Mouse (Mus musculus) spleen, postnatal 14 days (tissue): ENCODE results near the gene Atxn3.
"Not testable (repeated sequence)": the region's sequence is repeated elsewhere in the genome, so short reads cannot be mapped to it uniquely, and the experiment has no call there.

Experiments
- DNase-seq, 2 experiments: peaks; one replicate each; pipeline ENCODE4 v3.0.0; 2021 to 2022; ENCODE audit warnings: low spot score in 2 of 2

Gene Atxn3

DNA sequence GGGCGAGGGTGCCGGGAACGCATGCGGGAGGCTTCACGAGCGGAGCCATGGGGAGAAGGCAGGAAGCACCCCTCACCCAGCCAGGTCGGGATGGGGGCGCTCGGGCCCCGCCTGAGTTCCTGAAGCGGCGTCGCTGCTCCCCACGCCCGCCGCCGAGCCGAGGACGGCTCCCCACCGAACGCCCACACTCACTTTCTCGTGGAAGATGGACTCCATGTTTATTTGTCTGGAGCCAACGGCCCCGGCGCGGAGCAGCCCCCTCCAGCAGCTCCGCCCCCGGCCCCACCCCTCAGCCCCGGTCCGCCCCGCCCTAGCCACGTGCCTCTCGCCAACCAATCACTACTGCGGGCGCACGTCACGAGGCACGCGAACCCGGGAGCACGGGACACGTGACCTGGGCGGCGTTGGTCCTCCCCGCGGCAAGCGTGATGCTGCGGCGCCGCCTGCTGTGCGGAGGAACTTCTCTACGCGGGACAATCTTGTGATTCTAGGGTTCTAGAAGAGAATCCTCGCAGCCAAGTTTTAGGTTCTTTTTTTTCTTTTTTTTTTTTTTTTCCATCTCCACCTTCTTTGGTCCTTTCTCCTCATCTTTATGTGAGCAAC is at the start of gene Atxn3:
TSS of gene Atxn3 (minus strand) at position 305 of the 603 bp plus-strand sequence.
- DNase-seq: peak; percentile 92 to 96

DNA sequence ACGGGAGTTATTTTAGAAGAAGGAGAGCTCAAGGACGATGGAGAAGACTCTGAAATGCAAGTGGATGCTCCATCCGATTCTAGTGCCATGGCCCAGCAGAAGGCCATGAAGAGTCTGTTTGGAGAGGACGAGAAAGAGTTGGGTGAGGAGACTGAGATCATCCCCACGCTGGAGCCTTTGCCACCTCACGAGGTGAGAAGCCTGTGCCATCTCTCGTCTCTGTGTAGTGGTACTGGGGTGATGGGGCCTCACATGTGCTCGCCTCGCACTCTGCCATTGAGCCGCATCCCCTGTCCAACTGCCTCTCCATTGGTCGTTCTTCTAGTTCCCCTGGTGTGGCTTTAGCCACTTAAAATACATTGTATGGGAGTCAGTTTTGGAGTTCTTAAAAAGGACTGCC is 42.7 kb upstream of the Atxn3 start:
- DNase-seq: no peak

DNA sequence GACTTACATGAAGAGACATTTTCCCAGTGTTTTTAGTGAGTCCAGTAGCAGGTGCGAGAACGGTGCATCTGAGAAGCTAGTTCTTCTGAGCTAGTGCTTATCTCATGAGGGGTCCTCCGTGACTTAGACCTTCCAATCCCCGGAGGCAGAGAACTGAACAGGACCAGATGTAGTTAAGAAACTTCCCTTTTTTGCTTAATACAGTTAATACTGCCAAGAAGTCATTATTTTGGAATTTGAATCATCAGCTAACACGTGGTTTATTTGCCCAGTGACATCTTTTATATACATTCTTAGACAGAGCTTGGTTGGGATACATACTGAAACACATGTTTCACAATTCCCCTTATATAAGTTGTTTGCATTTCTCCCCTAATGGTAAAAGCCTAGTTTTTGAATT is 40.9 kb upstream of the Atxn3 start:
- DNase-seq: no peak

DNA sequence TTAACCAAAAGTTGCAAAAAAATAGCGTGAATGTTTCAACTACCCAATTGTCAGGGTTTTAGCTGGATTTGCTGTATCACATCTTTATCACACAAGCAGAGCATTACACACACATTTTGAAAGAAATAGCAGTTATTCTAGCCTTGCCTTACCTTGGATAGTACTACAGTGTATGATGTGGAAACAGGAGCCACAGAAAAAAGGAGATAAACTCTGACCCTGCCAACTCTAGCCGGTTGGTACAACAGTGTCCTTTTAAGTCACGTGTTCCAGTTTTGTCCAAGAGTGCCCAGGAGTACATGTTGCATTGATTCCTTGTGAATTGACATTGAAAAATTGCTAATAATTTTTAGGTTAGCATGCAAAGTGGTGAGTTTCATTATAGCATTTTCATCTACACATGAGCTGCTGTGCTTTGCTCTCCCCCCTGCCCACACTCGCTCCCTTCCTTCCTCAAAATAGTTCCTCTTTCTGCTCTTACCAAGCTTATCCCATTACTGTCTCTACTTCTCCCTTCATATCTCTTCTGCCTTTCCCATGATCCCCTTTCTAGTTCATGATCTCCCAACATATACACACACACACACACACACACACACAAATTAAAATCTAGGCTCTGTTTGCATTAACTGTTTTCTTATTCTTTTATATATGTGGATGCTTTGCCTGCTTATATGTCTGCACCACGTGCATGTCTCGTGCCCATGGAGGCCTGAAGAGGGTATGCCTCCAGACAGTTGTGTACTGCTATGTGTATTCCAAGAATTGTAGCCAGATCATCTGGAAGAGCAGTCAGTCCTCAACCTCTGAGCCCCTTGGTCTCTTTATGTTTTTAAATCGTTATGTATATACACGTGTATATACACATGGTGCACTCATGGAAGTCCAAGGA is 36.8 kb upstream of the Atxn3 start:
- DNase-seq: no peak

DNA sequence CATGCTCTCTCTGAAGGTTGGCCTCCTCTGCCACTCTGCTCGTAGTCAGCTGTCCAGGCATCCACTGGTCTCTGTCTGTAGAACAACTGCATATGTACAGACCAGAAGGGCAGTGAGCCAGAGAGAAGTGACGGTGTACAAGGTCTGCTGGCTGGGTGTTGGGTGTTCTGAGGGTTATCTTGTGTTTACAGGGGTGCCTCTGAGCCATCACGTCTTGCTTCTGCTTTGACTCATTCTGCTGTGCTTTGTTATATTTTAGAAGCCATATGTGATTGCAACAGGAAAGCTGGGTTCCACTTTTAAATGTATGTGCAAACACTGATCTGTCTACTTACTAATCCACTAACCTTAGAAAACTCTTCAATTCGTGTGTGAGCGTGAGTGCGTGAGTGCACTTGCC is 29.6 kb upstream of the Atxn3 start:
- DNase-seq: no peak

DNA sequence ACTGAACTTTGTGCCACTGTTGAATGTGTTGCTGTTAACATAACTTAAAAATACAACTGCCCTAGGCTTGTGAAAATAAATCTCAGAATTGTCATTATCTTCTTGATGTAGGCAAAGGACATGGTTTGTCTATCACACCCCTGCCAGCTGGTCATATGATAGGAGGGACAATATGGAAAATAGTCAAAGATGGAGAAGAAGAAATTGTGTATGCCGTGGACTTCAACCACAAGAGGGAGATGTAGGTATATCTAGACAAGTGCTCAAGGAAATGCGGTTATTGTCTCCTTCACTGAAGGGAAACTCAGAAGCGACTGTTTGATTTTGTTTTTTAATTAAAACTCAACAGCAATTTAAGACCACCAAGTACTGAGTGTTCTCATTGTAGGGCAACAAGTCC is 27.1 kb upstream of the Atxn3 start:
- no peak for DNase-seq

DNA sequence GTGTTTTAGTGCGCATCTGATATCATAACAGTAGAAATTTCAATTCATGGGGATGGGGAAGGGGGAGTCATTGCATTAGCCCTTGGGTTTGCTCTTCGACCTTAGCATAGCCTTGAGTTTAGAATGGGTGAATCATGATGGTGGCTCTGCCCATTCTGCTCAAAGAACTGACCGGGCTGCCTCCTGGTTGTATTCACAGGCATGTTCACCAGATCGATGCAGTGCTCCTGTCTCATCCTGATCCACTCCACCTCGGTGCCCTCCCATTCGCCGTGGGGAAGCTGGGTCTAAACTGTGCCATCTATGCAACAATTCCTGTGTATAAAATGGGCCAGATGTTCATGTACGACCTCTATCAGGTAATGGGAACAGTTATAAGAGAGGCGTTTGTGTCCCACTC is 24.9 kb upstream of the Atxn3 start:
- DNase-seq: no peak

DNA sequence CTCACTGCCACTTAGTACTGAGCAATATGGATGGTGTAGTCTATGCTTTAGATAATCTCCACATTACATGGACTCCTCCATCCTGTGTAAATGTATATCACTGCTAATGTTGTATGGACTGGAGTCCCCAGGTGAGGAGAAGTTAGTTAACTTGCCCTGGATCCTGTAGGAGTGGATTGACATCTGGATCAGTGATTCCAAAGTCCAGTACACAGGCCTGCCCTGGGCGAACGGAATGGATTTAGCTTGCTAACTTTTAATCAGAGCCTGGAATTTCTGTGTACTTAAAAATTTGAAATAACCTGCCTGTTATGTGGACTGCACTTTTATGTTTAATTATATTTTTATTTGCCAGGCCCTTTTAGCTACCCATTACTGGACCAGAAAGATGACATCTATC is 23.5 kb upstream of the Atxn3 start:
- no peak for DNase-seq

DNA sequence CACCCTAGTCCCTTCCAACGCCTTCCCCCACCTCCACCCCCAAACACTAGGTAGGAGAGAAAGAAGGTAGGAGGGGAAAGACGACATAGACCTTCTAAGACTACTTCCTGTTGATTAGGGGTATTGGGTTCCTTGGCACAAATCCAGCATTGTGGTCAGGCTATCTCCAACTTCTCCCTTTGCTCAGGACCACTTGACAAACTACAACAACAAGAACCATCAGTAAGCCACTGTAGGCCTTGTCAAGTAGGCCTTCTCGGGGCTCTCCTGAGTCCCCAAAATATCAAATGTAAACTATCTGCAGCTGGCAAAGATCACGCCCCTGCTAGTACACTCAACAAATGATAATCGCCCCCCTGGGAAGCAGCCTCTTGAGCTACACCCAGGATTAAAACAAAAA is 22.2 kb upstream of the Atxn3 start:
- no peak for DNase-seq

DNA sequence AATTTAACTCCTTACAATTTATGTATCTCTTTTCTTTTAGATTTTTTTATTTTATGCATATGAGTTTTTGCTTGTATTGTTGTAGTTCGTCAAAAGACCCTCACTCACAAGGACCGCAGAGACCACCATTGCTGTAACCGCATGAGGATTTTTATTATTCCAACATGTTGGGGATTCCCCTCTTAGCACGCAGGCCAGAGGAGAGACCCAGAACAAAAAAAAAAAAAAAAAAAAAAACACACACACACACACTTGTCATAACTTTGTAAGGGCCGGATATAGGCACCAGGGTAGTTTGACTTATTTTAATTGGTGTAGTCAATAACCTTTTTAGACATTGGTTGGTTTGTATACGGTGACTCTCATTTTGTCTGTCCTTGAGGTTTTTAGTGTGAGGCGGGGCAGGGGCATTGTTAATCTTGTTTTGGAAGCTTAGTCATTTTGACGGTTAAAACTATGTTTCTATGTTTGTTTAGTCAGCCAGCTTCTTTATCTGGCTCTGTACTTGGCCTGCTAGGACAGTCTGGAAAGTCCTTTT is 21.2 kb upstream of the Atxn3 start:
- DNase-seq: no peak

DNA sequence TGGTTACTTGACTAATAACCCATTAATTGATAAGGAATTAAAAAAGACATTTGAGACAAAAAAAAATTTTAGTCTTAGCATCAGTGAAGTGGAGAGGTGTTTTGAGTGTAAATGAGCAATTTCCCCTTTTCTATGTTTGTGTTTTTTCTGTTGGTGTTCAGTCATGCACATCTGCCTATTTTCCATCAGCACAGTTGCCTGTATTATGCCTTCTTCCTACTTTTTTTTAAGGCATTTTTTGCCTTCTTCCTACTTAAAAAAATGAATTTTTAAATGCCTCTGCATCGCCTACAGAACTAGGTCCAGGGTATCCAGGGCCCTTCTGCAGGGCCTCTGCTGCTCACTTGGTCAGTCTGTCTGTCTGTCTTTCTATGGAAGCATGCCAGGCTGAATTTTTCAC is 20.5 kb upstream of the Atxn3 start:
- no peak for DNase-seq

DNA sequence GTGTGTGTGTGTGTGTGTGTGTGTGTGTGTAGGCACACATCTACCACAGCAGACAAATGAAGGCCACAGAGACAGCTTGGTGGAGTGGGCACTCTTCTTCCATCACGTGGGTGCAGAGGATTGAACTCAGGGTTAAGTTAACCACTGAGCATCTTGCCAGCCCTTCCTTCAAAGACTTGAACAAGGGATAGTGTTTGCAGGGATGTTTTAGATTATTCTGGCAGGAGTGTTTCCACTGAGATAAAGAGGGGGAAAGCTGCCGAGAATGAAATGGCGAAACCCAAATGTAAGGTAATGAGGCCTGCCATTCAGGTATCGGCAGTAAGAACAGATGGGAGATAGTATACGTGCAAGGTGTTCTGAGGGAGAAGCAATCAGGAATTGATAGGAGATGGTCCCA is 20.1 kb upstream of the Atxn3 start:
- no peak for DNase-seq

DNA sequence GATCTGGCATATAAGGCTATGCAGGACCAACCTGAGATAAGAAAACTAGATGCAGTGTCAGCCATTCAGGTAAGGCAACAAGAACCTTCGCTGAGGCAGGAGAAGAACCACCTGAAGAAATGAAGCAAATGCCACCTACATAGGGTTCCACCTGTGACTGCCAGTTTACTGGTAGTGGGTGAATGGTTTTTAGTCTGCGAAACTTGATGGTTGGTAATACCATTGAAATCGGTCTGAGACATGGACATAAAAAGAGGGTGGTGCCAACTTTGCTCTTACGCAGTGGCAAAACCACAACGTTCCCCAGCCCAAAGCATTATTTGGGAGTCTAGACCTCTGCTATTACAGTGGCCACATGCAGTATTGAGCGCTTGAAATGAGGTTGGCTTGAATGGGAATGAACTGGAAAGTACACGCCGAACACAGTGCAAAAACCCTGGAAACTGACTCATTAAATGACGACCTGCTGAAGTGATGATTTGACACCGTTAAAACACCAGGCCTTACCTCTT is 19.4 kb upstream of the Atxn3 start:
- DNase-seq: no peak

DNA sequence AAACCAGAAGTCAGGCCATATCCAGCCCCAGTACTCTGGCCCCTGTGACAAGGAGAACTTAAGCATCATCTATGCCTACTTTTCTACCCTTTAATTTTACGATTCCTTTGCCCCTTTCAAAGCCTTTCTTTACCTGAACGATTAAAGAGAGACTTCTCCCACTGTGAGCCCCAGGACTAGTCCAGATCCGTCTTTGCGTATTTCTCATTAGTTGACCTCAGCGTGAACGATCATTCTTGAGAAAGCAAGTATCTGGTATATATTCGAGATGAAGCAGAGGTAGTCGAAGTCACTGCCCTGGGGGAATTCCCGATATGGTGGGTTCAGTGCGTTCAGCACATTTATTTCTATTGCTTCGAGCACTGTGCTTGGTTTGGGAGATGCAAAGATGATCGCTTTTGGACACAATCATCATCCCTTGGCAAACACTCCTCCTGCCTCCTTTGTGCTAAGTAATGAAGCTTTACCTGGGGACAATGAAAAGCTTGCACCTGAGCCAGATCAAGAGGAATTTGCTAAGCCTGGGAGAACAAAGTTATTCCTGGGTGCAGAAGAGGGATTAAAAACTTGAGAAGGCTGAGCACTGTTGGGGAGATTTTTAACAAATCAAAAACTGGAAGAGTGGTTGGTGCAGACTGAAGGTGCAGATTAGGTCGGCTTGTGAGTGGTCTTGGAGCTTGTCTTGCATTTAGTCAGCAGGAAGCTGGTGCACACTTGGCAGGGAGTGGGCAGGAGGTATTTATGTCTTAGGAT is 18.8 kb upstream of the Atxn3 start:
- no peak for DNase-seq

DNA sequence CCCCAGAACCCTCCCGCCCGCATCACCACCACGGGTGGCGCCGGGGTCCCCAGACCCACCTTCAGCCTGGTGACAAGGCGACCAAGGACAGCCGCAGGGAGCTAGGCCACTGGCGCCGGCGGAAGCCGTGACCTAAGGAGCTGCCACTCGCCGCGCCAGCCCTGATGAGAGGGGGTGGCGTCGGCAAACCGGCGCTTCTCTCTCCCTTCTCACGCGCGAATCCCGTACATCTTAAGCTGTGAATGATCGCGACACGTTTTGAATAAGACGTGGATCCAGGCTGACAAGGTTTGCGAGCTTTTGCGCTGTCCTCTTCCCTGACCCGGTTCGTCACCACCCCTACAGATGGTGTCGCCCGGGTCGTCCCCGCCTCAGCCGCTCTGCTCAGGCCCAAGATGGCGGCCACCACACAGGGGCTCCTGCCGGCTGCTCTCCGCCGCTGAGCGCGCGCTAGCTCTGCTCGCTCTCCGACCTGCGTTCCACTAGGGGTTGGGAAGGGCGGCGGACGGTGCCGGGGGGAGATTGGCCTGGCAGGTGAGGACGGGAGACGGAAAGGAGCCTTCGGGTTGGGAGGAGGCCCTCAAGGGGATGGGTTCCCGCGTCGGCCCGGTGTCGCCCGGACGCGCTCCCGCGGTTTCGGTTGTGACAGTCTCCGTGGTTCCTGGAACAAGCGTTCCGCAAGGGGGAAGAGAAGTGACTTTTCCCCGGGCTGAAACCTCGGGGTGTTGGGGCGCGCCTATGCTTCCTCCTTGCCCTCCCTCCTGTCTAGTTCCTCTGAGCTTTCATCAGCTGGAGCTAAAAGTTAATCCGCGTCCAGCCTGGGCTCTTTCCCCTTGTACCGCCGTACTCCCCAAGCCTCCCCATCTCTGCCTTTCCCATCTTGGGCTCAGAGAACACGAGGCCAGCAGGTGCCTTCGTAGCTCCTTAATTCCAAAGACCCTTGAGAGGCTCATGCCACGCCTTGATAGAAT is 17.8 kb upstream of the Atxn3 start, which contains the start of gene Cpsf2:
TSS of gene Cpsf2 (plus strand) at position 388 of the 971 bp plus-strand sequence.
- peak; percentile 72 to 77 for DNase-seq

DNA sequence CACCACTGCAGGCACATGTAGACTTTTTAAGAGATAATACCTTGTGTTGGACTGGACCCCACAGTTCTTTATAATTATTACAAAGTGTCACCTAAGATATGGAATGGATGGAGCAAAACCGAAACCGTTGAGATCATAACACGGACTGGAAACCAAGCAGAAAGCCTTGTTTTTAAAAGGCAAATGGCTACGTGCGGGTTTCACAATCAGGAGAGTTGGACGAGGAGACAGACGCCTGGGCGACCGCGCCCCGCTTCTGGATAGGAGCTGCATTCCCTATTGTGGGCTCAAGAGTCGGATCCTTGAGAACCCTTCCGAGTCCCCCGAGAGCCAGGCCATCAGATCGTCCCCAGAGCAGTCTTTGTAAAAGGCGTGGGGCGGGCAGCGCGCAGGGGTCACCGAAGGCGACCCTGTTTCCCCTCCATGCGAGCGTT is 17.1 kb upstream of the Atxn3 start:
- DNase-seq: peak in 1 of 2 experiments; percentile 15

DNA sequence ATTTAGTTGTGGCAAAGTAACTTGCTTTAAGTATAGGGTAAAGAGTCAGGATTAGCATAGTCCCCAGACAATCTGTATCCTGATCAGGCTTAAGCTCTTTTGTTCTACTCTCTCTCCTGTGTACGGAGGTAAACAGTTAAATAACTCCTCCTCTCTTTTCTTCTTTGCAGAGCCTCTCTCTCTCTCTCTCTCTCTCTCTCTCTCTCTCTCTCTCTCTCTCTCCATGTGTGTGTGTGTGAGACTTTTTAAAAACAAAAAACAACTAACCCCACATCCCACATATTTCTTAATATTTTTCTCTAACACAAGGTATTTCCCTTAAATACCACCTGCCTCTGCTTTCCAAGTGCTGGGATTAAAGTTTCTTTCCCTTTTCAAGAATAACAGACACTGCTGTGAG is 16.5 kb upstream of the Atxn3 start:
- DNase-seq: no peak

DNA sequence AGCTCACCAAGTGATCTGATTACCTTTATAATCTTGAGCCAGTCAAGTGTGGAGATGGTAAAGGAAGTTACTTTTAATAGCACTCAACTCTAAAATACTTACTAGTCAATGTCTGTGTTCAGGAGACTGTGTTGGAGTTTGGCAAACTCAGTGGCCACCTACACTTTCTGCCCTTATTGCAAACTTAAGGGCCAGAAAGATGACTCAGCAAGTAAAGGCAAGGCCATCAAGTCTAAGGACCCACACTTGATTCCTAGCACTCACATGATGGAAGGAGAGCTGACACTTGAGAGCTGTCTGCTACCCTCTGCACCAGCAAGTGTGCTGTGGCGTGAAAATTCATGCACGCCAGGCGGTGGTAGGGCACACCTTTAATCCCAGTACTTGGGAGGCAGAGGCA is 14.2 kb upstream of the Atxn3 start:
- DNase-seq: no peak

DNA sequence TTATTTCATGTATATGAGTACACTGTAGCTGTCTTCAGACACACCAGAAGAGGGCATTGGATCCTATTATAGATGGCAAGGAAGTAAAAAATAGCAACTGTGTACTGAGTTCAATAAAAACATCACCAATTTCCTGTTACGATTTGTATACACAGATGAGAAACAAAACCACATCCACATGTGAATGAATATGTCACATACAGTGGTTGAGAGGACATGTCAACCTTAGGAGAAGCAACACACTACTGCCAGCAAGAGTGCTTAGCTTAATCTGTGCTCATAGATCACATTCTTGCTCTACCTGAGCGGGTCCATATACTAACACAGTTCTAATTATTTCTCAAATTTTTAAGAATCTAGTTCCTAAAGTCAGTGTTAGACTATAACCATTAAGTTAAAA is 13.3 kb upstream of the Atxn3 start:
- no peak for DNase-seq

DNA sequence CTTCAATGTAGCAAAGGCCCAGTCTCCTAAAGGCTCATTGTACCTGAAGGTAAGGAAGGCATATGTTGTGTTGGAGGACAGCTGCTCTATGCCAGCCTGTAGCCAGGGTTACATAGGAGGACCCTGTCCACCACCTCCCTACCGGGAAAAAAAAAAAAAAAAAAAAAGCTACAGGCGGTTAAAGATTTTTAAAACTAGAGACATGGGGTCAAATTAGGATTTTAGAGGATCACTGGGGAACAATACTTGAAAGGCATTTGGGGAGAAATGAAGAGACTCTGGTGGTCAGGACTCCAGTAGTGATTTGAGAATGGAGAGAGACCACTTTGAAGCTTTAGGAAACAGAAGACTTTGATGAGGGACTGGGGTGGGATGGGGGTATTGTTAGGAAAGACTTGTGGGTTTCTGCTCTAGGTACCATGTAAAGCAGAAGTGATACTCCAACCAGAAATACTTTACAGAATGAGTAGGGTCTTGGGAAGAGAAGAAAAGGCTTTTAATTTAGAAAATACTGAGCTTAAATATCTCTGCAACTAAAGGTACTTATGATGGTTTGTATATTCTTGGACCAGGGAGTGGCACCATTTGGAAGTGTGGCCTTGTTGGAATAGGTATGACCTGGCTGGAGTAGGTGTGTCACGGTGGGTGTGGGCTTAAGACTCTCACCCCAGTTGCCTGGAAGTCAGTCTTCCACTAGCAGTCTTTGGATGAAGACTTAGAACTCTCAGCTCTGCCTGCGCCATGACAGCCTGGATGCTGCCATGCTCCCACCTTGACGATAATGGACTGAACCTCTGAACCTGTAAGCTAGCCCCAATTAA is 1.1 kb upstream of the Atxn3 start:
- DNase-seq: not testable (repeated sequence)
